Mouse (Mus musculus): Measurements from ENCODE around the gene Fam171a1. TPM values are rescaled to one million over a fixed set of nuclear protein-coding genes. Genes with fewer than 3 reads are reported as not detected.

Gene Fam171a1
- polyA plus RNA-seq, 1 experiment = 13.5 TPM

Other genes with a start within 250 kb of the Fam171a1 start
- 14.5 TPM for gene Nmt2, start 170.0 kb downstream of the Fam171a1 start, polyA plus RNA-seq (2012; fragmentation: generic; extraction: Trizol)
- 11.3 TPM for gene Rpp38, start 218.4 kb downstream of the Fam171a1 start, polyA plus RNA-seq (2012; fragmentation: generic; extraction: Trizol)
- gene Acbd7, start 221.9 kb downstream of the Fam171a1 start, polyA plus RNA-seq (2012; fragmentation: generic; extraction: Trizol) = 0.10 TPM

All from myocyte (in vitro differentiated cells).